Mouse (Mus musculus) heart, embryonic 15.5 days (tissue): ENCODE measurements around the gene Erp44. TPM values are rescaled to one million over a fixed set of nuclear protein-coding genes. Genes with fewer than 3 reads are reported as not detected.

Experiments
- ATAC-seq: fragments of 200-750 bp; cut with Nextera tagmentation; replicated peaks from 2 replicates; pipeline ENCODE4 v1.8.0; 2017; ENCODE audit warnings: low read depth, moderate TSS enrichment; ENCODE audit not compliant: insufficient number of reproducible peaks, insufficient read depth, low FRiP score
- H3K27ac ChIP-seq: fragments of 300-500 bp; sonication (generic); 2 replicates; pipeline ENCODE4 v1.5.1; 2015; ENCODE audit warnings: mild to moderate bottlenecking, inconsistent platforms
- H3K27me3 ChIP-seq: fragments of 300-500 bp; sonication (generic); 2 replicates; pipeline ENCODE4 v1.6.1; 2015; ENCODE audit warnings: inconsistent platforms
- H3K36me3 ChIP-seq: fragments of 300-500 bp; sonication (generic); 2 replicates; pipeline ENCODE4 v1.6.1; 2015; ENCODE audit warnings: mild to moderate bottlenecking, inconsistent platforms
- H3K4me1 ChIP-seq: fragments of 300-500 bp; sonication (generic); replicated peaks from 2 replicates; pipeline ENCODE4 v1.6.1; 2015; ENCODE audit warnings: inconsistent platforms
- H3K4me2 ChIP-seq: fragments of 300-500 bp; sonication (generic); 2 replicates; pipeline ENCODE4 v1.6.1; 2015; ENCODE audit warnings: inconsistent platforms, mild to moderate bottlenecking, moderate library complexity
- H3K4me3 ChIP-seq: fragments of 300-500 bp; sonication (generic); 2 replicates; pipeline ENCODE4 v1.5.1; 2015; ENCODE audit warnings: mild to moderate bottlenecking, inconsistent platforms
- H3K9ac ChIP-seq: fragments of 300-500 bp; sonication (generic); 2 replicates; pipeline ENCODE4 v1.6.1; 2015; ENCODE audit warnings: mild to moderate bottlenecking, inconsistent platforms
- H3K9me3 ChIP-seq: fragments of 300-500 bp; sonication (generic); replicated peaks from 2 replicates; pipeline ENCODE4 v1.6.1; 2016; ENCODE audit warnings: inconsistent platforms
- WGBS: fragments of 180-500 bp; shearing (Covaris S2); methylation state at CpG from one replicate; pipeline ENCODE4 v1.1.7; 2015; ENCODE audit warnings: mixed read lengths; 5-methylcytosine and 5-hydroxymethylcytosine counted together
- polyA plus RNA-seq: library from polyadenylated mRNA; unstranded; fragments of >200 nt; fragmentation: Nextera tagmentation; extraction: Ambion mirVana; gene quantifications from 2 replicates; pipeline ENCODE4 v1.2.1, GENCODE M21; 2015

Erp44 gene
- polyA plus RNA-seq, 1 experiment from 2014 or later, result 54.9 TPM

GRCm38 (mm10) chr4:48275736-48276135 is 3.6 kb downstream of the Erp44 start:
- 73% methylated on average over 3 of the region's 3 CpGs for WGBS
- Histone ChIP-seq H3K27me3 (no peaks in the 10 kb centered on the region), H3K9ac (no peak overlapping the region), H3K27ac (no peak overlapping the region), H3K4me1 (peaks cover 16% of the 10 kb centered on the region), H3K4me3 (no peak overlapping the region), H3K4me2 (no peak overlapping the region), H3K9me3 (no peaks in the 10 kb centered on the region), H3K36me3 (no peaks in the 10 kb centered on the region)
- ATAC-seq, result no peak

GRCm38 (mm10) chr4:48273119-48273829 is 6.1 kb downstream of the Erp44 start:
- H3K27ac ChIP-seq, result no peak overlapping the region
- WGBS, result 93% methylated on average over 7 of the region's 7 CpGs

GRCm38 (mm10) chr4:48271838-48272237 is 7.5 kb downstream of the Erp44 start:
- Histone ChIP-seq H3K36me3 (no peaks in the 10 kb centered on the region), H3K27ac (no peak overlapping the region), H3K4me3 (no peak overlapping the region), H3K4me1 (peaks cover 6% of the 10 kb centered on the region), H3K4me2 (no peak overlapping the region), H3K27me3 (no peaks in the 10 kb centered on the region), H3K9me3 (no peaks in the 10 kb centered on the region), H3K9ac (no peak overlapping the region)
- no peak for ATAC-seq
- 31% methylated on average over 5 of the region's 5 CpGs for WGBS

More at GRCm38 (mm10) chr4:48273119-48273829, 6.1 kb downstream of the Erp44 start:
- Histone ChIP-seq H3K9me3 (no peaks in the 10 kb centered on the region), H3K4me2 (no peak overlapping the region), H3K36me3 (no peaks in the 10 kb centered on the region), H3K4me3 (no peak overlapping the region), H3K4me1 (peaks cover 6% of the 10 kb centered on the region), H3K9ac (no peak overlapping the region), H3K27me3 (no peaks in the 10 kb centered on the region)
- no peak for ATAC-seq

- H3K27ac ChIP-seq, result no peak overlapping the region
- no peak overlapping the region for H3K9ac ChIP-seq
- no peak for ATAC-seq
- H3K9me3 ChIP-seq, result no peaks in the 10 kb centered on the region
- no peak overlapping the region for H3K4me3 ChIP-seq
- no peaks in the 10 kb centered on the region for H3K36me3 ChIP-seq
- H3K27me3 ChIP-seq, result no peaks in the 10 kb centered on the region
- H3K4me2 ChIP-seq, result no peak overlapping the region
- H3K4me1 ChIP-seq, result peaks cover 6% of the 10 kb centered on the region
These were observed 8.8 kb downstream of the Erp44 start for GRCm38 (mm10) chr4:48270532-48270931.

GRCm38 (mm10) chr4:48268127-48268526 is 11.2 kb downstream of the Erp44 start:
- 73% methylated on average over 1 of the region's 1 CpGs for WGBS
- no peak for ATAC-seq
- Histone ChIP-seq H3K9ac (no peak overlapping the region), H3K9me3 (no peaks in the 10 kb centered on the region), H3K4me3 (no peak overlapping the region), H3K4me1 (peaks cover 8% of the 10 kb centered on the region), H3K36me3 (no peaks in the 10 kb centered on the region), H3K4me2 (no peak overlapping the region), H3K27me3 (no peaks in the 10 kb centered on the region), H3K27ac (no peak overlapping the region)

- Histone ChIP-seq H3K4me2 (no peak overlapping the region), H3K36me3 (no peaks in the 10 kb centered on the region), H3K9ac (no peak overlapping the region), H3K4me1 (peaks cover 8% of the 10 kb centered on the region), H3K4me3 (no peak overlapping the region), H3K9me3 (no peaks in the 10 kb centered on the region), H3K27ac (no peak overlapping the region), H3K27me3 (no peaks in the 10 kb centered on the region)
- ATAC-seq, result no peak
- WGBS, result 83% methylated on average over 3 of the region's 3 CpGs
These were observed 11.7 kb downstream of the Erp44 start for GRCm38 (mm10) chr4:48267683-48268082.

GRCm38 (mm10) chr4:48258045-48258444 is 21.3 kb downstream of the Erp44 start:
- Histone ChIP-seq H3K4me1 (peaks cover 3% of the 10 kb centered on the region; the same call in 1 of the 2 replicates), H3K4me3 (no peak overlapping the region), H3K27ac (no peak overlapping the region), H3K36me3 (no peaks in the 10 kb centered on the region), H3K9me3 (no peaks in the 10 kb centered on the region), H3K9ac (no peak overlapping the region), H3K27me3 (no peaks in the 10 kb centered on the region), H3K4me2 (no peak overlapping the region)
- 92% methylated on average over 3 of the region's 3 CpGs for WGBS
- no peak for ATAC-seq

- Histone ChIP-seq H3K27me3 (no peaks in the 10 kb centered on the region), H3K36me3 (no peaks in the 10 kb centered on the region), H3K4me3 (no peak overlapping the region), H3K4me1 (peaks cover 3% of the 10 kb centered on the region; the same call in 1 of the 2 replicates), H3K4me2 (no peak overlapping the region), H3K9ac (no peak overlapping the region), H3K9me3 (no peaks in the 10 kb centered on the region), H3K27ac (no peak overlapping the region)
- ATAC-seq, result no peak
These were observed 26.1 kb downstream of the Erp44 start for GRCm38 (mm10) chr4:48253266-48253665.

- Histone ChIP-seq H3K36me3 (no peaks in the 10 kb centered on the region; the same call in 1 of the 2 replicates), H3K4me3 (no peak overlapping the region), H3K9me3 (no peaks in the 10 kb centered on the region), H3K9ac (no peak overlapping the region), H3K27me3 (no peaks in the 10 kb centered on the region), H3K27ac (no peak overlapping the region), H3K4me2 (no peak overlapping the region), H3K4me1 (no peaks in the 10 kb centered on the region)
- ATAC-seq, result no peak
- WGBS, result 85% methylated on average over 2 of the region's 2 CpGs
These were observed 35.1 kb downstream of the Erp44 start for GRCm38 (mm10) chr4:48244280-48244679.

- Histone ChIP-seq H3K4me2 (no peak overlapping the region), H3K9me3 (no peaks in the 10 kb centered on the region), H3K4me1 (no peaks in the 10 kb centered on the region), H3K27ac (no peak overlapping the region), H3K9ac (no peak overlapping the region), H3K36me3 (no peaks in the 10 kb centered on the region; the same call in 1 of the 2 replicates), H3K4me3 (no peak overlapping the region), H3K27me3 (no peaks in the 10 kb centered on the region)
- 53% methylated on average over 1 of the region's 1 CpGs for WGBS
- ATAC-seq, result no peak
These were observed 35.6 kb downstream of the Erp44 start for GRCm38 (mm10) chr4:48243737-48244136.

- no peak overlapping the region for H3K27ac ChIP-seq
- no peak overlapping the region for H3K9ac ChIP-seq
- 91% methylated on average over 4 of the region's 4 CpGs for WGBS
- no peaks in the 10 kb centered on the region for H3K4me1 ChIP-seq
- no peak overlapping the region for H3K4me2 ChIP-seq
- no peak for ATAC-seq
- H3K9me3 ChIP-seq, result no peaks in the 10 kb centered on the region
- H3K4me3 ChIP-seq, result no peak overlapping the region
- no peaks in the 10 kb centered on the region for H3K27me3 ChIP-seq
- no peaks in the 10 kb centered on the region; the same call in 1 of the 2 replicates for H3K36me3 ChIP-seq
These were observed 36.9 kb downstream of the Erp44 start for GRCm38 (mm10) chr4:48242482-48242881.

- H3K27ac ChIP-seq, result no peak overlapping the region
- no peak overlapping the region for H3K4me3 ChIP-seq
- no peaks in the 10 kb centered on the region for H3K9me3 ChIP-seq
- no peak overlapping the region for H3K9ac ChIP-seq
- H3K36me3 ChIP-seq, result no peaks in the 10 kb centered on the region; the same call in 1 of the 2 replicates
- WGBS, result 83% methylated on average over 4 of the region's 4 CpGs
- ATAC-seq, result no peak
- no peaks in the 10 kb centered on the region for H3K4me1 ChIP-seq
- no peaks in the 10 kb centered on the region for H3K27me3 ChIP-seq
- no peak overlapping the region for H3K4me2 ChIP-seq
These were observed 40.3 kb downstream of the Erp44 start for GRCm38 (mm10) chr4:48239046-48239445.
